Mouse (Mus musculus) T-cell, adult 2 months (primary cell): ENCODE measurements around the gene Tmem200a.

Source experiments
- DNase-seq: peaks from one replicate; pipeline ENCODE4 v3.0.0; 2022; ENCODE audit warnings: low spot score

Gene Tmem200a

GRCm38 (mm10) chr10:25884512-25884911, 194.3 kb downstream of the Tmem200a start:
- no peak for DNase-seq

DNA sequence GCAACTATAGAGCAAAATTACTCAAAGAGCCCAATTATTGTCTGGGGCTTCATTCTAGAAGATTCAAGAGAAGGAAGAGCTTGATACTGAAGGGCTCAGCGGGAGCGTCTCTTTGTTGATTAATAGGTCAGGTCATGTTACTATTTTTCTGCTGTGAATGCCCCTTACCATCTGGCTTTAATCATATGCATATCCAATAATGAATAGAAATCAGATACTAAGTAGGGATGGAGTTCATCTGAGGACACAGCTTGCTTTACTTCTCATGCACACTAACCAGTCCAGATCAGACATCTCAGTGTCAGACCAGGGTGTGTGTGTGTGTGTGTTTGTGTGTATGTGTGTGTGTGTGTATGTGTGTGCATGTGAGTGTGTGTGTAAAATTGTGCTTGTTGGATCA, 201.1 kb downstream of the Tmem200a start:
- DNase-seq, result no peak

DNA sequence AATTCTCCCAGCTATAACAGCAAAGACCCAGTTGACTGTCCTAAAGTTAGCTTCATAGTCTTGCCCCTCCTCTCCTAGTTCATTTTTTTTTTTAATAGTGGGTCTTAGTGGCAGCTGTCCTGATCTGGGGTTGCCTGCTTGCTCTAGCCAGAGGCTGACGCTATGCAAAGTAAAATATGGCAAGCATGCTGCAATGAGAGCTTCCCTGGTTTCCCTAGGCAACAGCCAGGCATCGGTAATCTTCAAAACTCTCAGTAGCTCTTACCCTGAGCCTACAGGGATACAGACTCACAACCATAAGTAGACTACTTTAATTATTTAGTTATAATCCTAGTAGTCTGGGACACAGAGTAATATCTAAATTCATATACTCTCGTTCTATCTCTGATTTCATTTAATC, 202.0 kb downstream of the Tmem200a start:
- no peak for DNase-seq

- DNase-seq, result no peak
These were observed 210.1 kb downstream of the Tmem200a start for GRCm38 (mm10) chr10:25868739-25869138.
